Mouse (Mus musculus) bone marrow, adult 2 months (tissue): ENCODE results near the gene Pgd.

Source experiments
- CTCF ChIP-seq: fragments of 200-500 bp; IDR thresholded peaks from 2 replicates; pipeline ENCODE4 v1.5.1; 2011; ENCODE audit warnings: low read length, control low read depth; ENCODE audit not compliant: control insufficient read depth, insufficient read depth
- POLR2A ChIP-seq: fragments of 200-500 bp; IDR thresholded peaks from 2 replicates; pipeline ENCODE4 v1.6.1; 2011; ENCODE audit warnings: low read depth, mild to moderate bottlenecking, control low read depth, low read length, borderline replicate concordance; ENCODE audit not compliant: control insufficient read depth

- TF ChIP-seq POLR2A: no peak
- no peak for TF ChIP-seq CTCF
Measured at GRCm38 (mm10) chr4:149147528-149147927, 19.0 kb downstream of the Pgd start.
